Mouse (Mus musculus) E14TG2a.4 (cell line): ENCODE results near the gene Cmtr1.

Experiments used
- CTCF ChIP-seq: conservative IDR thresholded peaks from 2 replicates; pipeline ENCODE4 v1.5.1; 2014; ENCODE audit warnings: low read length
- NANOG ChIP-seq: IDR thresholded peaks from 2 replicates; pipeline ENCODE4 v1.6.1; 2014; ENCODE audit warnings: borderline replicate concordance, low read length, mixed read lengths
- POU5F1 ChIP-seq: IDR thresholded peaks from 2 replicates; pipeline ENCODE4 v1.6.1; 2014; ENCODE audit warnings: low read length, borderline replicate concordance

- TF ChIP-seq CTCF (no peak), POU5F1 (no peak), NANOG (no peak)
Measured at GRCm38 (mm10) chr17:29693571-29693970, 33.2 kb downstream of the Cmtr1 start.
